Mouse (Mus musculus) large intestine, adult 2 months (tissue): ENCODE results near the gene Ttc21a. TPM values are rescaled to one million over a fixed set of nuclear protein-coding genes. Genes with fewer than 3 reads are reported as not detected.

Source experiments
- DNase-seq: peaks from one replicate; pipeline ENCODE4 v3.0.0-alpha.2; 2012; ENCODE audit warnings: low read depth, low spot score
- WGBS: fragments of 180-500 bp; shearing (Covaris S2); methylation state at CpG from one replicate; pipeline ENCODE4 v1.1.7; 2018; 5-methylcytosine and 5-hydroxymethylcytosine counted together
- polyA plus RNA-seq: library from polyadenylated mRNA; depleted of rRNA; stranded (reverse); fragments of >200 nt; gene quantifications from 2 replicates; pipeline ENCODE4 v1.2.3, GENCODE M21; 2012; rRNA removed

The Ttc21a gene
- polyA plus RNA-seq, result 0.02 and 0.05 TPM in 2 replicates

DNA sequence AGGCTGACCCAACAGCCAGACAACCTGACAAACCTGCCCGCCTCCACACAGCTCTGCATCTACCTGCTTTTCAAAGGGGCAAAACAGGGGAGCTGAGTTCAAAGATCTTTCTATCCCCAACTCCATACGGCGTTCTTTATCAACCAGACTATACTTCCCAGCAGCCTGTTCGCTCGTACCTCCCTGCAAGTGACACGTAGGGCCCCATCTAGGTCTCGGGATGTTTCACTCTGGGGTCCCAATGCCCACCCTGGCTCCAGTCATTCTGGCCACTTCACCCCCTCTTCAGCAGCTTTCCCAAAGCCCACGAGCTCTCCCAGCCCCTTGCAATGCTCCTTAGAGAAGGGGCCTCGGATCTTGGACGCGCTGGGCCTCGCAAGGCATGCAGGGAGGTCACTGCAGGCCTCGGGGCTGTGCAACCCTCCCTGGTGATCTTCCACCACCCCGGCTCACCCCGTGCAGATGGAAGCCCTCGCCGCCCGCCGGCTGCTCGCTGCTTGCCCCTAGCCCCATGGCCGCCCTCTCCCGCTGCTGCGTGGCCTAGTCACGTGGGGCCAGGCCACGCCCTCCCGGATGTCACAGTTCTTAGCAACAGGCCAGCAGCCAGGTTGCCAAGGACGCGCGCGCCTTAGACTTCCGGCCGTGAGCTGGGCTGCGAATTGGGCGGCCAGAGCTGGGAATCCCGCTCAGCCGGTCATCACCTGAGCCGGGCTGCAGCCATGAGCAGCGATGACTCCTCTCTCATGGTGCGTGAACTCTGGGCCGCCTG lies at the start of gene Ttc21a, which contains the start of gene Gorasp1:
Gene Ttc21a, plus strand, starts transcription at position 602 of the 769 bp plus-strand sequence.
Gene Gorasp1, minus strand, starts transcription at position 561 of the 769 bp plus-strand sequence.
- DNase-seq, result peak; percentile 75
- 3% methylated on average over 40 of the region's 40 CpGs for WGBS

DNA sequence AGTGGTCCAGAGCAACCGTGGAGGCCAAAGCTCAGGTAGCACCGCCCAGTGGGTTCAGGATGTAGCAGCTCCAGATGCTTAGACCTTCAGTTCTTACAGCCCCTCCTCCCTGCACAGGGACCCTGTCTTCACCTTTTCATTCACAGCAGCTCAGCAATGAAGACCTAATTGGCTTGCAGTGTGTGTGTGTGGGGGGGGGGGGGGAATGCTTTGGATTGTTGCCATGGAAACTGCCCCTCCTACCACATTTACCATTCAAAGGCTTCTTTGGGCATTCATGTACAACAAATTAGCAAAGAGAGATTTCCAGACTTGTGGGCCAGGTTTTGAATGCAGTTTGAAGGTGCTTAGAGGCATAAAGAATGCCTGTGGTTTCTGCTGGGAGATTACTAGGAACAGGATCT lies 48.6 kb upstream of the Ttc21a start:
- WGBS, result 54% methylated on average over 2 of the region's 2 CpGs
- DNase-seq, result no peak

DNA sequence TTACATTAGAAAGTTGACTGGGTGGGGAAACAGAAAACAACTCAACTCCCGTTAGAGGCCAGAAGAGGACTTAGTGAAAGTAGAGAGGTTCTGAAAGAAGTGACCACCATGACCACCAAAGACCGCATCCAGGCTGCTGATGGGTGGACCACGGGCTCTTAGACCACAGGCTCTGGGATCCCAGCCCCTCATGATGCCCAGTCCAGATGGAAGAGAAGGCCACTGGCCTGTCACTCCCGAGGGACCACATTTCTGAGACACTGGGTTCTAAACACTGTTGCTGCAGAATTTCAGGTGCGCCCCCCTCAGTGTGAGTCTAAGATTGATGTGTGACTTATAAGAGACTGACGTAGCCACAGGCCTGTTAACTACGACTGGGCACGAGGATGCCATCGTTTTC lies 48.0 kb upstream of the Ttc21a start:
- 90% methylated on average over 9 of the region's 9 CpGs for WGBS
- DNase-seq, result no peak

DNA sequence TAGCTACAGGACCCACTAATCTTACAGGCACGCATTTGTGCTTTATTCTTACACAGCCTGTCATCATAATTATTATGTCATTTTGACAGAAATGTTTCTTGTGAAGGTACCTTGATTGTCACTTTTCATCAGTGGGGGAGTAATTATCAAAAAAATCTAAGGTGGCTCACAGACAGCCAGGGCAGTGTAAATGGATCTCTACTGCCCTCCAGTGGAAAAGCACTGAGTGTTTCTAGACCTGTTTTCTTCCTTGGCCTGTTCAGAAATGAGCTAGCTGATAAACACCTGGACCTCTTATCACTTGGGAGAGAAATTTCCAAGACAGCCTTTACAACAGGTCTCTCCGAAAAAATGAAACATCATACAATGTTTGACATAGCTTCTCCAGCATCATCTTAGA lies 46.7 kb upstream of the Ttc21a start:
- DNase-seq, result no peak

DNA sequence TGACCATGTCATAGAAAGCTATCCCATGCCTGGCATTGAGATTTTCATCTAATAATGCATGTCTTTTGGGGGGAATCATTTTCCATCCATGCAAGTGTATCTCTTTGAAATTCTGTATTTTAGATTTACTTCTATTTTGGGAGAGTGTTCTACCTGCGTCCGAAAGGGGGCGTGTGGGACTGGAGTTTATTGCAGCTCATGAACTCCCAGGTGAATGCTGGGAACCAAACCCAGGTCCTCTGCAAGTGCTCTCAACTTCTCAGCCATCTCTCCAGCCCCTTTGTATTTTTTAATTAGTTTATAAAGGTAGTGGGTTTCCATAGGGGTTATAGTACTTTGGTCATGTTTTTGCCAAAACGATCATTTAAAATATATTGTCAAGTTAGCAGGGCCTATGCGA lies 43.5 kb upstream of the Ttc21a start:
- DNase-seq, result no peak
- 86% methylated on average over 5 of the region's 5 CpGs for WGBS

More for the DNA sequence above, 46.7 kb upstream of the Ttc21a start:
- 52% methylated on average over 2 of the region's 2 CpGs for WGBS

DNA sequence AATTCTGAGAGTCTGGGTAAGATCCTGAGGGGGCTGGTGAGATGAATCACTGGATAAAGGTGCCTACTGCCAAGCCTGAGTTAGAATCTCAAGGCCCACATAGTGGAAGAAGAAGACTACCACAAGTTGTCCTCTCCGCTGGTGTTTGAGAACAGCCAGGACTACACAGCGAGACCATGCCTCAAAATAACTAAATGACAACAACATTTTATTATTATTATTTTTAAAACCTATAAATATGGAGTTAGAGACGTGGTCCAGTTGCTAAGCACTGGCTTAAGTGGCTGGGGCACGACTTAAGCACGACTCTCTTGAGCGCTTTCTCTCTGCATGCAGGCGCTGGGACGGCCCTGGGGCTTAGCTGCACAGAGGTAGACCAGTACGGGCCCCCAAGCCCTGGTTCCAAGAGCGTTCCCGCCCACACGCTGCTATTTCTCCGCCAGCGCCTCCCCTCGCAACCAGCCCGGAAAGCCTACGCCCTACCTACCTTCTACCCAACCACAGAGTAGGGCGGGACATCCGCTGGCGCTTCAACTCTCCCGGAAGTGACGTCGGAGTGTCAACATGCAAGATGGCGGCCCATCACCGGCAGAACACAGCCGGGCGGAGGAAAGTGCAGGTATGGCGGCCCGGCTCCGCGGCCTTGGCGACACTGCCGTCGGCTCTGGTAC lies 42.9 kb upstream of the Ttc21a start, which contains the start of gene Wdr48:
Gene Wdr48, plus strand, starts transcription at position 540 of the 671 bp plus-strand sequence.
- whole genome bisulfite sequencing, result 2% methylated on average over 34 of the region's 34 CpGs
- peak; percentile 94 for DNase-seq

DNA sequence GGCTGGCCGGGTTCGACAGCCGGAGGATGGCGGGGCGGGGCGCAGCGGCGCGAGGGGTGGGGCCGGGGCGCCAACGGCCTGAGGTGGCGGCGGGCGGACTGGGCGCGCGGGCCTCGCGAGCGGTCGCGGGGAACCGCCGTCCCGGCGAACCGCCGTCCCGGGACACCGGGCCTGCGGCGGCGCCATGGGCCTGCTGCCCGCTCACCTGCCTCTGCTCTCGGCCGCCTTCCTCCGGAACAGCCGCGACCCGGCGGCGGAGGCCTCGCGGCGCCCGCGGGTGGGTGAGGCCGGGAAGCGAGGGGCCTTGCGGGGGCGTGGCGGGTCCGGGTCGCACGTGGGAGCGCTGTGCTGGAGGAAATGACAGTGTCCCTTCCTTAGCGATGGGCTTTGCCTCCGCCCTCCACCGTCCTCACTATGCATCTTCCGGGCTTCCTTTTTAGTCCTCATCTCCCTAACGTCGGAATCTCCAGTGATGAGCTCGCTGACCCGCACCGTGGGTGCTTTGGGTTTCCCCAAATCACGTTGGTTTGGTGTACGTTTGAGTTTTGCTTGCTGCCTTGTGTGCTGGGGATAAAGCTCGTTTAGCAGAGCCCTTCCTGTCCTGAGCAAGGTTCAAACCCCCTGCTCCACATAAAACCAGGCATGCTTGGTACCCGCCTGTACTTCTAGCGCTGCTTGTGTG lies 42.2 kb upstream of the Ttc21a start:
- 2% methylated on average over 70 of the region's 71 CpGs for WGBS
- no peak for DNase-seq

DNA sequence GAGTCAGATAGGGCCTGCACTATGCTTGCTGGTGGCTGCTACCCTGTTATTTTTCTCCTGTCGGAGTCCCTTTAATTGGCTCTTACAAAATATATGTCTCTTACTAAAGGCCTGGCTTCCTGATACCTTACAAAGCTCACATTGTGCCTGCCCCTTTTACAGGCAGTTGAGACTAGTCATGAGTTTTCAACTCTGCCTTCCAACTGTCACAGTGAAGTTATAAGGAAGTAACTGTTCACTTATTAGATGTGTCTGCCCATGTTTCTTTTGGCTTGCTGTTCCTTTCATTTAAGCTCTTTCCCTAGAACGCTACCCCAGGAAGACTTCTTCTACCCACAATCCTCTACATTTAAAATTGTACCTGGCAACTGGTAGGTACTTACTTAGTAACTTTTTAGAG lies 38.0 kb upstream of the Ttc21a start:
- WGBS, result 25% methylated on average over 2 of the region's 2 CpGs

DNA sequence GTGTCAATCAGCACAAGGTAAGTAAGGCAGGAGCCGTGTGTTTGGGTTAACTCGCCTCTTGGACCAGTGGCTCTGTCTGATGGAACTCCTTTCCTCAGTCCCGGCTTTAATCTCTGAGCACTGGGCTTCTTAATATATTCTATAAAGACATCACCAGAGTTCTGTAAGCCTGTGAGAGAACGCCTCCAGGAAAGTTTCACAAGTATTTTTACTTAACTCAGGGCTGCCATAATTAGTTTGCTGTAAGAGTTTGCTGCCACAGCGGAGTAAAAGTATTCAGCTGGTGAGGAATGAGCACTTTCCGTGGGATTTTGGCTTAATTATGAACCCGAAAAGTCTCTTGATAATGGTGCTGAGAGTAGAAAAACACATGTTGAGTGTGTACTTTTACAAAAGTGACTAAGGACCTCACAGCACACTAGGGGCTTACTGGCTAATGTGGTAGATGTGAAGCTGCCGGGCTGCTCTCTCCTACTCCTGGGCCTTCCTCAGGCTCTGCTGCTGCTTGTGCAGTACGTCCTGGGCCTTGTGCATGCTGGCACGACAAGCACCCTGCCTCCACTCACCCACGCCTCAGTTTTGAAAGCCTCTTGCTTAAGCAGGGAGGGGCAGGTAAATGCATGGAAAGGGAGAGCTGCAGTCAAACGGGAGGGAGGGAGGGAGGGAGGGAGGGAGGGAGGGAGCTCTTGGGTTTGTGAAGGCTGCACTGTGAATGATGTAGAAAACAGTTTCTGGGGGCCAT lies 34.8 kb upstream of the Ttc21a start:
- DNase-seq, result no peak
- 75% methylated on average over 12 of the region's 12 CpGs for WGBS

More for the DNA sequence above, 38.0 kb upstream of the Ttc21a start:
- DNase-seq, result peak; percentile 56

DNA sequence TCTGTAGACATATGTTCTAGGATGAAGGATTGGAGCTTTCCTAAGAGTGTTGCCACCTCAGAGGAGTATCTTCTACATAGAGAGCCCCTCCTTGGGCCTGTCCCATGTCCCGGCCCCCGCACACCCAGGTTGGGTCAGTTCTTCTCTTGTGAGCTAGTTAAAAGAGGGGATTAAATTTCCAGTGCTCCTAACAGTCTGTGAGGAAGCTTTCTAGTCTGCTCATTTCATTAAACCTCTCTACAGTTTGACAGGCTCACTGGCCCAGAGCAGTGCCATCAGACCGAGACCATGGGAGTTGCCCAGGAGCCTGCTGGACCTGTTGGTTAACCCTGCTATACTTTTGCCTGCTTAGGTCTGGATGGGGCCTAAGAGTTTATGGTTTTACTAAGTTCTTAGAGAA lies 28.7 kb upstream of the Ttc21a start:
- no peak for DNase-seq
- 96% methylated on average over 3 of the region's 3 CpGs for WGBS

DNA sequence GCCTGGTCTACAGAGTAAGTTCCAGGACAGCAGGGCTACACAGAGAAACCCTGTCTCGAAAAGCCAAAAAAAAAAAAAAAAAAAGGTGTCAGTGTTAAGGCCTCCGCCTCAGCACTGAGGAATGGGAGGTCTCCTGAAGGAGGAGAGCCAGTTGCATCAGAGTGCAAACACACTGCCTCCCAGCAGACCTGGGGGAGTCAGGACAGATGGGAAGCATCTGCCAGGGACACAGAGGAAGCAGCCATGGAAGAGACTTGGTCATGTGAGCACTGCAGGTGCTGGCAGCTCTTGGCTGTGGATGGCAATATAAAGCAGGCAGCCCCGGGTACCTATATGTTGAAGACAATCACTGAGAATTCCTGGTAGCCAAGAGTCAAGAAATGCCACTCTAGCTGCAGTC lies 27.5 kb upstream of the Ttc21a start:
- DNase-seq, result no peak
- WGBS, result 77% methylated on average over 3 of the region's 3 CpGs

DNA sequence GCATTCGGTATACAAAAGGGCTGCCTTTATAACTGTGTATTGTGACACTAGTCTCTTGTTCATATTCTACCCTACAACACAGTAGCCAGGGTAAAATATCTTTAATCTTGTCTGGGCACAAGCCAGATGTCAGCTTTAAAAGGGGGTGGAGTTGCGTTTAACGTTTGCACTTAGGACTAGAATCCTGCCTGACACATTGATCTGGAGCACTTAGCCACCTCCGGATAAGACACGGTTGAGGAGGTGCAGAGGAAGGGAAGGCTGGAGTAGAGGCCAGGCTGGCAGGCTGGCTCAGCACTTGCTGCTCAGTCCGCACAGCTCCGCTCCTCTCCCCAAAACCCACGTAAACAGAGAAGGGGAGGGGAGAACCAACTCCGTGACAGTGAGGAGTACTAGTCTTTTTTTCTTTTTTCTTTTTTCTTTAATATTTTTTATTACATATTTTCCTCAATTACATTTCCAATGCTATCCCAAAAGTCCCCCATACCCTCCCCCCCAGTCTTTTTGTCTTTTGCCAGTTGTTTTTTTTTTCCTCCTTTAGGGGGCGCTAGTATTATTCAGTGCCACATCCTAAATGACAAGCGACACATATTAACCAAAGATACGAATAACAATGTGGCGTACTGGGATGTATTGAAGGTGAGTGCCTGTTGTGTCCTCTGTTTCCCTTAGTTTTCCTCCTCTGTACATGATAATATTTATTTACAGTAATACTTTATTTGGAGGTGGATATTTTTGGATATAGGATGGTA lies 24.1 kb upstream of the Ttc21a start:
- 67% methylated on average over 13 of the region's 13 CpGs for WGBS
- DNase-seq, result no peak

DNA sequence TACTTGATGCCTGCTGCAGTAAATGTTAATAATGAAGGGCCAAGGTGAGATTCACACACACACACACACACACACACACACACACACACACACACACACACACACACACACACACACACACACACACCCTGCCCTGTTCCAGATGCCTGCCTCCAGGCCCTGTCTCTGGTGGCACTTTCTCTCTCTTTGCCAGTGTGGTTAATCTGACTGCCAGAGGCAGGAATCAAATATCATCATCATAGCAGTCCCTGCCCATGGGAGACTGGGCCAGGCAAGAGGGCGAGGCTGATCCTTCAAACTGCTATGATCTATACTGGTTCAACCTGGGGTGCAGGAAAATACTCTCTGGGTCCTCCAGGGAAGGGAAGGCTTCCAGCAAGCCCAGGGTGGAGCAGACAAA lies 17.5 kb upstream of the Ttc21a start:
- WGBS, result 52% methylated on average over 1 of the region's 1 CpGs
- no peak for DNase-seq

DNA sequence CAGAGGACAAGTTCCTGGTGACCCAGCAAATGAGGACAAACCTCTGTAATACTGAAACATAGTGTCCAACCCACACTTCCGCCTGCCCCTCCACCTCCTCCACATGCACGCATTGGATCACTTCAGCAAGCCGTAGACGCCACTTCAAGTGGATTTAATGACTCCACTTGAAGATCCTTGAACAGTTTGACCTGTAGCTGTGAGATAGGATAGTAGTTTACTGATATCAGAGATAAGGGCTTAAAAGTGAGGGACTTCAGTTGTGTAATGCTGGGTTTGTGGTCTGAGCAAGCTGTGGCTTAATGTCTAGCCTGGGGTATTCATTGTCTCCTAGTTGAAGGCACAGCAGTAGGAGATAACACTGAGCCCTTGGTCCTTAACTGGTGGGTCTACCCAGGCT lies 13.9 kb upstream of the Ttc21a start:
- no peak for DNase-seq
- 89% methylated on average over 4 of the region's 4 CpGs for WGBS

DNA sequence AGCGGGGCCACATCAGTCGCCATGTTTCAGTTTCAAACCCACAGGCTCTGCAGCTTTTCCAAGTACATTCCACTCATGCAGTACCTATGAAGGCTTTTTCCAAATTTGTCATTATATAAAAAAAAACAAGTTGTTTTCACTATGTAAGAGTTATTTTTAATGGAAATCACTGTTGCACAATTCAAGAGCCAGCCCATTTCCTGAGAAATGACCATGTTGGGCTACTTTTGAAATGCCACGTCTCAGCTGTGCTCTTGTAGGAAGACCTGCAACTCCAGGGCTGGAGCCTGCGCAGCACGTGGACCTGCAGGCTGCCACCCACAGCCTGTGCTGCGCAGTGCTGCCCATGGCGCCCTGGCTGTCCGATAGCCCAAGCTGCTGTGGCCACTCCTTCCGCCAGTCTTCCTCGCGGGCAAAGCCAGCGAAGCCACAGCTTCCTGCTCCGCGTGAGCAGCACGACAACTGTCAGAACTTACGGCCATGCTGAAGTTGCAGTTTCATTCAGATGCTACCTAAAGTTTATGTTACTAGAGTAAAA lies 12.2 kb upstream of the Ttc21a start:
- no peak for DNase-seq
- 83% methylated on average over 16 of the region's 16 CpGs for WGBS

DNA sequence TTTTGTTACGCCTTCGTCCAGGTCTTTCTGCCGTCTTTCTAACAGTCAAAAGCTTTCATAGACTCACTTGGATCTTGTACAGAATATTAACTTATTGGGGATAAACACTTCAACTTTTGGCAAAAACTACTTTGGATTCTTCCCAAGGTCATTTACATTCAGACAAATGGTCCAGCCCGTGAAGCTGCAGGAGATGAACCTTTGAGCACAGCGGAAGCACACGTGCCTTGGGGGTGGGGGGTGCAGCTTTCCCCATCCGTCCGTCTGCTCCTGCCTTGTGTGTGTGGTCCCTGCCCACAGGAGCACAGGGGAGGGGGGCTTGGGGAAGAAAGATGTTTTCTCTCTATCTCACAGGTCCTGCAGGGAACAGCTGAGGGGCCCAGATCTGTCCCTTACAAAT lies 11.7 kb upstream of the Ttc21a start:
- 62% methylated on average over 8 of the region's 8 CpGs for WGBS
- DNase-seq, result no peak

DNA sequence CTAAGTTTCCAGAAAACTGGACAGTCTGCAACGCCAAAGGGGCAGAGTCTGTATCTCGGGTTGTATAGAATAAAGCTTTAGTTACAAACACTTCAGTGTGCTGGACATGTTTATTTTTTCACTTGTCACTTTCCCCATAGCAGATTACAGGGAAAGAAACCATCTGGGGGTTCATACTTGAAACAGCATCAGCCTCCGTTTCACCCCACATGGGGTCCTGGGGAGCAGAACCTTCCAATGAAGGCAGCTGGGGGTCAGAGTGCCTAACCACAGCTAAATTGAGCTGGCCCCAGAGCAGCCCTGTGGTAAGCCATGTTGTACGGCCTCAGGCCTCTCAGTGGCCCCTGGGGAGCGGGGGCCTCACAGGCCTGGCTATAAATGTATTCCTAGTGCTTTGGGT lies 10.9 kb upstream of the Ttc21a start:
- DNase-seq, result no peak
- 74% methylated on average over 5 of the region's 5 CpGs for WGBS

DNA sequence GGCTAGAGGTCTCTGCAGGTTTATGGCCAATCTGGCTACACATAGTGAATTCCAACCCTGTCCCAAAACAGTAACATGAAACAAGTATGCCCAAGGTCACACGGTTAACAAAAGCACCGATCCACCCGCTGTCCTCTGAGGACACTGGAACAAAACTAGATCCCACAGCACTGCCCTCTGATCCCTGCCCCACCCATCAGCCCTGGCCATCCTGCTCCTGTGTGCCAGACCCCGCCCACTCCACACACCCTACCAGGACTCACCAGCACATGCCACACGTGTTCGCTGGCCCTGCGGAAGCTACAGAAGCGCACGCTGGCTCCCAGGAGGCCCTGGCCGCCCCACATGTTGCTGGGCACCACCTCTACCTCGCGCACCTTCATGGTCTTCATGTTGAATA lies 5.0 kb upstream of the Ttc21a start:
- 39% methylated on average over 12 of the region's 12 CpGs for WGBS
- DNase-seq, result peak; percentile 72

DNA sequence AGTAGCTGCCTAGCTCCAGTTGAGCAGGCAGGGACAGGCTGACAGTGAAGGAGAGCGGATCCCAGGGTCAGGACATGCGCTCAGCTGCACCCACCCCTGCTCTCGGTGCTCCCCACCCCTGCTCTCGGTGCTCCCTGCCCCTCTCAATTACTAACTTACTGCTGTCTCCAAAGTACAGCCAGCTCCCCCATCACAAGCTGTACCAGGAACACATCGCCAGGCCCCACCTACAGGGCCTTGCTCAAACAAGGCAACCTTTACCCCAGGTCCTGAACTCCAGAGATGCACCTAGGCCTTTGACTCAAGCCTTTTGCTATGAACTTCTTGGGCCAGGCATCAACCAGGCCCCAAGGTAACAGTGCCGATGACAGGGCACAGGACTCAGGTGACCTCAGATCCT lies 3.7 kb upstream of the Ttc21a start:
- no peak for DNase-seq
- 59% methylated on average over 6 of the region's 6 CpGs for WGBS
